Mouse (Mus musculus) midbrain, embryonic 16.5 days (tissue): Measurements from ENCODE around the gene Polr3e. TPM values are rescaled to one million over a fixed set of nuclear protein-coding genes. Genes with fewer than 3 reads are reported as not detected.
"Not testable (repeated sequence)": the region's sequence is repeated elsewhere in the genome, so short reads cannot be mapped to it uniquely, and the experiment has no call there.

Source experiments
- ATAC-seq: fragments of 200-750 bp; cut with Nextera tagmentation; 2 replicates; pipeline ENCODE4 v1.8.0; 2017; ENCODE audit warnings: moderate TSS enrichment
- H3K27ac ChIP-seq: fragments of 300-500 bp; sonication (generic); 2 replicates; pipeline ENCODE4 v1.5.1; 2014; ENCODE audit warnings: mild to moderate bottlenecking, low read length, mixed read lengths
- H3K27me3 ChIP-seq: fragments of 300-500 bp; sonication (generic); 2 replicates; pipeline ENCODE4 v1.6.1; 2014; ENCODE audit warnings: low read depth, low read length, mixed read lengths; ENCODE audit not compliant: control insufficient read depth, insufficient read depth
- H3K36me3 ChIP-seq: fragments of 300-500 bp; sonication (generic); 2 replicates; pipeline ENCODE4 v1.6.1; 2014; ENCODE audit warnings: mild to moderate bottlenecking, low read length, moderate library complexity, mixed read lengths; ENCODE audit not compliant: control insufficient read depth, insufficient read depth
- H3K4me1 ChIP-seq: fragments of 300-500 bp; sonication (generic); 2 replicates; pipeline ENCODE4 v1.6.1; 2014; ENCODE audit warnings: mild to moderate bottlenecking, low read length, mixed read lengths; ENCODE audit not compliant: control insufficient read depth, insufficient read depth
- H3K4me2 ChIP-seq: fragments of 300-500 bp; sonication (generic); 2 replicates; pipeline ENCODE4 v1.6.1; 2014; ENCODE audit warnings: mild to moderate bottlenecking, low read length, mixed read lengths
- H3K4me3 ChIP-seq: fragments of 300-500 bp; sonication (generic); 2 replicates; pipeline ENCODE4 v1.5.1; 2014; ENCODE audit warnings: low read depth, mild to moderate bottlenecking, low read length, moderate library complexity, mixed read lengths
- H3K9ac ChIP-seq: fragments of 300-500 bp; sonication (generic); 2 replicates; pipeline ENCODE4 v1.6.1; 2014; ENCODE audit warnings: low read depth, low read length, mixed read lengths
- H3K9me3 ChIP-seq: fragments of 300-500 bp; sonication (generic); replicated peaks from 2 replicates; pipeline ENCODE4 v1.6.1; 2014; ENCODE audit warnings: mild to moderate bottlenecking, low read length, mixed read lengths; ENCODE audit not compliant: control insufficient read depth, poor library complexity, severe bottlenecking
- WGBS: fragments of 180-500 bp; shearing (Covaris S2); extraction: QIAGEN DNeasy Blood & Tissue Kit; methylation state at CpG from one replicate; pipeline ENCODE4 v1.1.7; 2014; 5-methylcytosine and 5-hydroxymethylcytosine counted together
- polyA plus RNA-seq: library from polyadenylated mRNA; unstranded; fragments of >200 nt; fragmentation: Nextera tagmentation; extraction: Ambion mirVana; gene quantifications from 2 replicates; pipeline ENCODE4 v1.2.1, GENCODE M21; 2015

The Polr3e gene
- polyA plus RNA-seq, 1 experiment from 2014 or later, result 27.0 TPM

GRCm38 (mm10) chr7:120953591-120953990 lies 36.0 kb downstream of the Polr3e start:
- 88% methylated on average over 7 of the region's 7 CpGs for WGBS
- H3K27me3 ChIP-seq, H3K9me3 ChIP-seq, H3K36me3 ChIP-seq, H3K4me2 ChIP-seq, H3K4me1 ChIP-seq, ATAC-seq, H3K9ac ChIP-seq, H3K4me3 ChIP-seq, H3K27ac ChIP-seq: not testable (repeated sequence)

GRCm38 (mm10) chr7:120960116-120960515 lies 42.6 kb downstream of the Polr3e start:
- H3K9ac ChIP-seq, result no peak overlapping the region
- no peaks in the 10 kb centered on the region for H3K27me3 ChIP-seq
- no peaks in the 10 kb centered on the region for H3K4me1 ChIP-seq
- H3K4me3 ChIP-seq, result no peak overlapping the region
- WGBS, result 34% methylated on average over 2 of the region's 2 CpGs
- peaks cover 3% of the 10 kb centered on the region; the same call in 1 of the 2 replicates for H3K36me3 ChIP-seq
- no peaks in the 10 kb centered on the region for H3K9me3 ChIP-seq
- no peak overlapping the region for H3K27ac ChIP-seq
- no peak for ATAC-seq
- H3K4me2 ChIP-seq, result no peak overlapping the region

GRCm38 (mm10) chr7:120960601-120961000 lies 43.1 kb downstream of the Polr3e start:
- no peak overlapping the region for H3K27ac ChIP-seq
- no peak overlapping the region for H3K4me3 ChIP-seq
- ATAC-seq, result no peak
- peaks cover 3% of the 10 kb centered on the region; the same call in 1 of the 2 replicates for H3K36me3 ChIP-seq
- WGBS, result 76% methylated on average over 6 of the region's 6 CpGs
- no peaks in the 10 kb centered on the region for H3K27me3 ChIP-seq
- no peak overlapping the region for H3K4me2 ChIP-seq
- no peaks in the 10 kb centered on the region for H3K9me3 ChIP-seq
- no peak overlapping the region for H3K9ac ChIP-seq
- H3K4me1 ChIP-seq, result no peaks in the 10 kb centered on the region

- 78% methylated on average over 3 of the region's 3 CpGs for WGBS
- H3K9ac ChIP-seq, result no peak overlapping the region
- no peaks in the 10 kb centered on the region for H3K4me1 ChIP-seq
- H3K4me3 ChIP-seq, result no peak overlapping the region
- ATAC-seq, result no peak
- peaks cover 3% of the 10 kb centered on the region; the same call in 1 of the 2 replicates for H3K36me3 ChIP-seq
- H3K9me3 ChIP-seq, result no peaks in the 10 kb centered on the region
- H3K27me3 ChIP-seq, result no peaks in the 10 kb centered on the region
- H3K4me2 ChIP-seq, result no peak overlapping the region
- no peak overlapping the region for H3K27ac ChIP-seq
Measured at GRCm38 (mm10) chr7:120961893-120962292, 44.3 kb downstream of the Polr3e start.

- Histone ChIP-seq H3K4me3 (no peak overlapping the region), H3K36me3 (peaks cover 3% of the 10 kb centered on the region; the same call in 1 of the 2 replicates), H3K27ac (no peak overlapping the region), H3K4me2 (no peak overlapping the region), H3K27me3 (no peaks in the 10 kb centered on the region), H3K9ac (no peak overlapping the region), H3K4me1 (no peaks in the 10 kb centered on the region), H3K9me3 (no peaks in the 10 kb centered on the region)
- ATAC-seq, result no peak
- WGBS, result 93% methylated on average over 5 of the region's 5 CpGs
Measured at GRCm38 (mm10) chr7:120963126-120963525, 45.6 kb downstream of the Polr3e start.

GRCm38 (mm10) chr7:120969221-120969620 lies 51.7 kb downstream of the Polr3e start:
- 96% methylated on average over 7 of the region's 7 CpGs for WGBS

GRCm38 (mm10) chr7:120970112-120970511 lies 52.6 kb downstream of the Polr3e start:
- 0 out of 2 replicates have a peak, but pooled peaks cover 2% of the 10 kb centered on the region for H3K36me3 ChIP-seq
- no peak overlapping the region for H3K4me3 ChIP-seq
- H3K9me3 ChIP-seq, result no peaks in the 10 kb centered on the region
- H3K4me1 ChIP-seq, result 0 out of 2 replicates have a peak, but pooled peaks cover 2% of the 10 kb centered on the region
- no peak for ATAC-seq
- H3K4me2 ChIP-seq, result no peak overlapping the region
- H3K27ac ChIP-seq, result no peak overlapping the region
- H3K9ac ChIP-seq, result no peak overlapping the region
- 90% methylated on average over 5 of the region's 5 CpGs for WGBS
- H3K27me3 ChIP-seq, result no peaks in the 10 kb centered on the region

More at GRCm38 (mm10) chr7:120969221-120969620, 51.7 kb downstream of the Polr3e start:
- H3K9ac ChIP-seq, result no peak overlapping the region
- H3K4me3 ChIP-seq, result no peak overlapping the region
- no peak overlapping the region for H3K27ac ChIP-seq
- no peak for ATAC-seq
- 0 out of 2 replicates have a peak, but pooled peaks cover under 1% of the 10 kb centered on the region for H3K4me1 ChIP-seq
- 0 out of 2 replicates have a peak, but pooled peaks cover 2% of the 10 kb centered on the region for H3K36me3 ChIP-seq
- H3K4me2 ChIP-seq, result no peak overlapping the region
- H3K9me3 ChIP-seq, result no peaks in the 10 kb centered on the region
- no peaks in the 10 kb centered on the region for H3K27me3 ChIP-seq

- not testable (repeated sequence) for H3K36me3 ChIP-seq, H3K27ac ChIP-seq, H3K9me3 ChIP-seq, H3K27me3 ChIP-seq, H3K9ac ChIP-seq, H3K4me1 ChIP-seq, H3K4me2 ChIP-seq, ATAC-seq, H3K4me3 ChIP-seq
- WGBS, result 83% methylated on average over 2 of the region's 2 CpGs
Measured at GRCm38 (mm10) chr7:120972471-120972870, 54.9 kb downstream of the Polr3e start.

- Histone ChIP-seq H3K4me2 (no peak overlapping the region), H3K4me3 (no peak overlapping the region), H3K27ac (no peak overlapping the region), H3K9me3 (no peaks in the 10 kb centered on the region), H3K9ac (no peak overlapping the region), H3K4me1 (peaks cover 18% of the 10 kb centered on the region), H3K27me3 (no peaks in the 10 kb centered on the region), H3K36me3 (0 out of 2 replicates have a peak, but pooled peaks cover 2% of the 10 kb centered on the region)
- 95% methylated on average over 3 of the region's 3 CpGs for WGBS
- ATAC-seq, result no peak
Measured at GRCm38 (mm10) chr7:120974001-120974400, 56.5 kb downstream of the Polr3e start.
